Mouse (Mus musculus) embryonic fibroblast, embryonic 13.5 days (primary cell): ENCODE results near the gene Lgals4.

Source experiments
- CTCF ChIP-seq: IDR thresholded peaks from 2 replicates; pipeline ENCODE4 v1.5.1; 2011; ENCODE audit warnings: mild to moderate bottlenecking, control low read depth, low read length, moderate library complexity, borderline replicate concordance; ENCODE audit not compliant: insufficient read depth
- POLR2A ChIP-seq: IDR thresholded peaks from 2 replicates; pipeline ENCODE4 v1.6.1; 2011; ENCODE audit warnings: low read depth, mild to moderate bottlenecking, control low read depth, low read length, moderate library complexity

GRCm38 (mm10) chr7:28803756-28804155, 29.9 kb upstream of the Lgals4 start:
- no peak for TF ChIP-seq POLR2A
- no peak for TF ChIP-seq CTCF
